Mouse (Mus musculus) heart, postnatal 0 days (tissue): Measurements from ENCODE around the gene Oas1c.

Experiments used
- CTCF ChIP-seq: IDR thresholded peaks from 2 replicates; pipeline ENCODE4 v1.5.1; 2016; ENCODE audit warnings: antibody characterized with exemption, control low read depth, low read depth
- EP300 ChIP-seq: IDR thresholded peaks from 2 replicates; pipeline ENCODE4 v1.6.1; 2016; ENCODE audit warnings: antibody characterized with exemption, low read depth

GRCm38 (mm10) chr5:120782446-120782845, 29.9 kb downstream of the Oas1c start:
- TF ChIP-seq CTCF (no peak), EP300 (no peak)
